Mouse (Mus musculus) E14TG2a.4 (cell line): ENCODE results near the gene 0610009B22Rik.
A peak's percentile ranks its signal among the peaks of the same experiment; 100 is the strongest.

Experiments used
- H3K27me3 ChIP-seq: 2 replicates; pipeline ENCODE4 v1.6.1; 2014; ENCODE audit warnings: low read length, control low read depth; ENCODE audit not compliant: insufficient read depth
- H3K36me3 ChIP-seq: 2 replicates; pipeline ENCODE4 v1.6.1; 2014; ENCODE audit warnings: low read length, control low read depth; ENCODE audit not compliant: insufficient read depth
- H3K4me1 ChIP-seq: replicated peaks from 2 replicates; pipeline ENCODE4 v1.6.1; 2014; ENCODE audit warnings: low read depth, low read length, control low read depth
- H3K4me3 ChIP-seq: replicated peaks from 2 replicates; pipeline ENCODE4 v1.5.1; 2014; ENCODE audit warnings: mild to moderate bottlenecking, low read length
- H3K9me3 ChIP-seq: 2 replicates; pipeline ENCODE4 v1.6.1; 2014; ENCODE audit warnings: low read length, control low read depth
- CTCF ChIP-seq: conservative IDR thresholded peaks from 2 replicates; pipeline ENCODE4 v1.5.1; 2014; ENCODE audit warnings: low read length
- NANOG ChIP-seq: IDR thresholded peaks from 2 replicates; pipeline ENCODE4 v1.6.1; 2014; ENCODE audit warnings: borderline replicate concordance, low read length, mixed read lengths
- POU5F1 ChIP-seq: IDR thresholded peaks from 2 replicates; pipeline ENCODE4 v1.6.1; 2014; ENCODE audit warnings: low read length, borderline replicate concordance

0610009B22Rik gene

DNA sequence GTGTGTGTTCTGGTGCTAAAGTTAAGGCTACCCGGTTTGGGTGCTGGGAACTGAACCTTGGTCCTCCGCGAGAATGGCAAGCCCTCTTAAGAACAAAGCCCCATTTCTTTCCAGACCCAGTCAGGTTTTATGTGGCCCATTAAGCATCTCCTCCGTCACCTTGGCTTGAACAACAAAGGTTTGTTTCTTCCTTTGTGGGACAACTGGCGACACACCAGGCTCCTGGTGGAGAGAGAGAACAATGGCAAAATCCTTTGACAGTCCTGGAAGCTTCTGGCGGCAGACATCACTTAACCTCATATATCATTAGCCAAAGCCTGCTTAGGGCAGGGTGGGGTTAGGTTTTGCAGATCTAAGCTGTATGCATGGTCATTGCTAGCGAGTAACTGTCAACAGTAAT, 26.0 kb downstream of the 0610009B22Rik start:
- TF ChIP-seq POU5F1 (no peak), CTCF (no peak), NANOG (no peak)

GRCm38 (mm10) chr11:51661867-51662365, 26.8 kb downstream of the 0610009B22Rik start:
- no peak overlapping the region for H3K4me3 ChIP-seq
- no peaks in the 10 kb centered on the region for H3K27me3 ChIP-seq
- H3K9me3 ChIP-seq = peaks cover 21% of the 10 kb centered on the region
- TF ChIP-seq NANOG (no peak), POU5F1 (no peak), CTCF (no peak)
- peaks cover 12% of the 10 kb centered on the region for H3K36me3 ChIP-seq
- peaks cover 54% of the 10 kb centered on the region for H3K4me1 ChIP-seq

More for the DNA sequence above, 26.0 kb downstream of the 0610009B22Rik start:
- H3K4me3 ChIP-seq = no peak overlapping the region
- H3K36me3 ChIP-seq = peaks cover 5% of the 10 kb centered on the region
- peaks cover 21% of the 10 kb centered on the region for H3K9me3 ChIP-seq
- no peaks in the 10 kb centered on the region for H3K27me3 ChIP-seq
- H3K4me1 ChIP-seq = peaks cover 46% of the 10 kb centered on the region

DNA sequence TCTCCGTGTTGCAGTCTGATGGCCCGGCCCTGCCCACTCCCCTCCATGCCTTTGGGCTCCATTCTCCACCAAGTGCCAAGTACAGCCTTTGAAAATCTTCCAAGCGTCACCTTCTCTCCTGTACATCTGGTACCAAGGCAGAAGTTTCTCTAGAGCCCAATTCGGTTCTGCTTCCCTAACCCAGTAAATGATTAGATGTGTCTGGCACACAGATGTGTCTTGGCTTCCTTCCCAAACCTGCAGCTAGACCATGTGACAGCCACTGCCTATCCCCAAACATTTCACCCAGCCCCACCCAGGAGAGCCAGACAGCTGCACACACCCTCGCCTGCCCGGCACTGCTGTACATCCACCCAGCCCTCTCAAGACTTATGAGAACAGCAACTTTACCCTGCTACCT, 30.0 kb downstream of the 0610009B22Rik start:
- Histone ChIP-seq H3K27me3 (no peaks in the 10 kb centered on the region), H3K4me1 (peaks cover 84% of the 10 kb centered on the region), H3K36me3 (peaks cover 44% of the 10 kb centered on the region), H3K9me3 (peaks cover 10% of the 10 kb centered on the region), H3K4me3 (peak overlapping the region; percentile 37)
- TF ChIP-seq POU5F1 = no peak
- no peak for TF ChIP-seq CTCF
- TF ChIP-seq NANOG = no peak

DNA sequence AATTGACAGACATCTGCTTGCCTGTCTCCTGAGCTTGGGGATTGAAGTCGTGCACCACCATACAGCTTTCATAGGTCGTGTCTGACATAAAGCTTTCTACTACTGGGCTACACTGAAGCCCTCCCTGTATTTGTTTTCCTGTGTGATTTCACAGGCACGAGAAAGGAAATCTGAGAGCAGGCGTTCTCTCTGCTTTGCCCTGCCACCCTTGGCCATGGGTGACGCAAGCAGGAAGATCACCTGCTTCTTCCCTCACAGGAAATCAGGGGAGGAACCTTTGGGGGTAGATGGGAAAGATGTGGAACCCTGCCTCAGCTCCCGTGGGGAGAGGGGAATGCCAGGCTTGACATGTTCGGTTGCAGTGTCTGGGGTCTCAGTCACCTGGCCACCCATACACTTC, 30.4 kb downstream of the 0610009B22Rik start:
- H3K36me3 ChIP-seq = peaks cover 48% of the 10 kb centered on the region
- H3K27me3 ChIP-seq = no peaks in the 10 kb centered on the region
- TF ChIP-seq CTCF (no peak), POU5F1 (no peak), NANOG (no peak)
- peak overlapping the region; percentile 37 for H3K4me3 ChIP-seq
- peaks cover 88% of the 10 kb centered on the region for H3K4me1 ChIP-seq
- peaks cover 7% of the 10 kb centered on the region for H3K9me3 ChIP-seq

DNA sequence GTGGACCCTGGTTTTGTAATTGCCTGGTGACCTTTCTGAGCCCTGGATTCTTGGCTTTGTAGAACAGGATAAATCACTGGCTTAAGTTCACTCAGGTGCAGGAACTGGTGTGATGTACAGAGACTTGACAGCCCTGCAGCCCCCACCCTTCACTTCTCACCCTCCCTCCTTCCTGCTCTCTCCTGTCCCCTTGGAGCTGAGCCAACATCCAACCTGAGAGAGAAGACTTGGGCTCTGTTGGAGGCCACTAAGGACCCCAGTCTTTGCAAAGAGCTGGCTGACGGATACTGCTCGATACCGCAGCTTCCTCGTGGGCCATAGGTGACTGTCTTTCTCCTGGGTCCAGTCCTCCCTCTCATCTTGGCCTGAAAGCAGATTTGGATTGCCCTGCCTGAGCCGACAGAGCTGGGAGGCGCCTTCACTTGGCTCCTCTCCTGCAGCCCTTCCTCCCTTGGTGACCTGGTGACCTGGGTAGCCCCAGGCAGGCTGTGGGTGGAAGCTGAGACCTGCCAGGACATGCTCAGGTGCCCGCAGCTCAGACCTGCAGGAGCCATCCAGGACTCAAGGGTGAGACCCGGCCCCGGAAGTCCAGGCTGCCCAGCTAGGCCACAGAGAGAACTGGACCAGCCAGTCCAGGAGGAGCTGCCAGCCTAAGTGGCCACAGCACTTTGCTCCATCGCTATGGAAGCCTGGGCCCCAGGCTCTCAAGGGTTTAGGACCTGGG, 31.7 kb downstream of the 0610009B22Rik start:
- Histone ChIP-seq H3K4me3 (0 out of 2 replicates have a peak overlapping the region, but pooled peaks have one; percentile 20), H3K36me3 (peaks cover 61% of the 10 kb centered on the region), H3K27me3 (no peaks in the 10 kb centered on the region), H3K4me1 (peaks cover 94% of the 10 kb centered on the region), H3K9me3 (no peaks in the 10 kb centered on the region)
- no peak for TF ChIP-seq POU5F1
- TF ChIP-seq CTCF = no peak
- no peak for TF ChIP-seq NANOG

DNA sequence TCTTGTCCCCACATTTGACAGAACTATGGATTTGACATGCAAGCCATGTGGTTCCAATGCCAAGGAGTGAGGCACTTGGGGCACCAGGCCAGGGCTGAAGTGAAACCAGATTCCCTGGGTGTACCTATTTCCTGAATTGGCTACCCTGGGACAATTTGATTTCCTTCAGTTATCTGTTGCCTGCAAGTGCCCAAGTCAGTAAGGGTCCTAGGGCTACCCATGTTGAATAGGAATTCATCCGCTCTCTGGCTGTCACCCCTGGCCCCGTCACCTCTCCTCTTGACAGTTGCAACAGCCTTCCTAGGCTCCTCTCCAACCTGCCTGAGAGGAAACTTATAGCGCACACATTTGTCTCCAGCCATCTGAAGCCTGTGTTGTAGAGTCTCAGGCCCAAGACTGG, 33.8 kb downstream of the 0610009B22Rik start:
- Histone ChIP-seq H3K9me3 (no peaks in the 10 kb centered on the region), H3K4me1 (peaks cover 81% of the 10 kb centered on the region), H3K27me3 (no peaks in the 10 kb centered on the region), H3K4me3 (no peak overlapping the region), H3K36me3 (peaks cover 65% of the 10 kb centered on the region)
- TF ChIP-seq NANOG (no peak), POU5F1 (no peak), CTCF (no peak)

DNA sequence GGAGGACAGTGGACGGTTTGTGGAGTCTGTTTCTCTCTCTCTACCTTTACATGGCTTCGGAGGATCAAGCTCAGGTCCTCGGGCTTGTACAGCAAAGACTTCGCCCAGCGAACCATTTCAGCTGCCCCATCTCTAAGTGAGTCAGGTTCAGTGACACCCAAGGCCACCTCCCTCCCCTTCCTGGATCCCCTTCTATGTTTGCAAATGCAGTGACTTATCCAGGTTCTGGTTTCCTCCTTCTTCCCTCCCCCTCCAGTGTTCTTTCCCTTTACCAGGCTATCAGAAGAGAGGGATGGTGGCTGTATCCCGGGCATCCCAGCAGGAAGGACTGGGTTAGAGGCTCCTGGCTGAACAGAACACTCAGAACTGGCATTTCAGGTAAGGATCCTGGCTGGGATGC, 34.9 kb downstream of the 0610009B22Rik start:
- TF ChIP-seq CTCF = no peak
- TF ChIP-seq POU5F1 = no peak
- TF ChIP-seq NANOG = no peak
- Histone ChIP-seq H3K27me3 (no peaks in the 10 kb centered on the region), H3K4me1 (peaks cover 83% of the 10 kb centered on the region), H3K9me3 (no peaks in the 10 kb centered on the region), H3K36me3 (peaks cover 69% of the 10 kb centered on the region), H3K4me3 (0 out of 2 replicates have a peak overlapping the region, but pooled peaks have one; percentile 72)

GRCm38 (mm10) chr11:51652889-51653418, 35.7 kb downstream of the 0610009B22Rik start:
- TF ChIP-seq POU5F1 (no peak), NANOG (no peak), CTCF (no peak)
- Histone ChIP-seq H3K36me3 (peaks cover 73% of the 10 kb centered on the region), H3K4me3 (peak overlapping the region; percentile 72), H3K27me3 (no peaks in the 10 kb centered on the region), H3K9me3 (no peaks in the 10 kb centered on the region), H3K4me1 (peaks cover 82% of the 10 kb centered on the region)
